Mouse (Mus musculus): ENCODE results near the gene Tert.

The Tert gene

DNA sequence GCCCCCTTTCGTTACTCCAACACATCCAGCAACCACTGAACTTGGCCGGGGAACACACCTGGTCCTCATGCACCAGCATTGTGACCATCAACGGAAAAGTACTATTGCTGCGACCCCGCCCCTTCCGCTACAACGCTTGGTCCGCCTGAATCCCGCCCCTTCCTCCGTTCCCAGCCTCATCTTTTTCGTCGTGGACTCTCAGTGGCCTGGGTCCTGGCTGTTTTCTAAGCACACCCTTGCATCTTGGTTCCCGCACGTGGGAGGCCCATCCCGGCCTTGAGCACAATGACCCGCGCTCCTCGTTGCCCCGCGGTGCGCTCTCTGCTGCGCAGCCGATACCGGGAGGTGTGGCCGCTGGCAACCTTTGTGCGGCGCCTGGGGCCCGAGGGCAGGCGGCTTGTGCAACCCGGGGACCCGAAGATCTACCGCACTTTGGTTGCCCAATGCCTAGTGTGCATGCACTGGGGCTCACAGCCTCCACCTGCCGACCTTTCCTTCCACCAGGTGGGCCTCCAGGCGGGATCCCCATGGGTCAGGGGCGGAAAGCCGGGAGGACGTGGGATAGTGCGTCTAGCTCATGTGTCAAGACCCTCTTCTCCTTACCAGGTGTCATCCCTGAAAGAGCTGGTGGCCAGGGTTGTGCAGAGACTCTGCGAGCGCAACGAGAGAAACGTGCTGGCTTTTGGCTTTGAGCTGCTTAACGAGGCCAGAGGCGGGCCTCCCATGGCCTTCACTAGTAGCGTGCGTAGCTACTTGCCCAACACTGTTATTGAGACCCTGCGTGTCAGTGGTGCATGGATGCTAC is at the start of gene Tert:
Gene Tert, plus strand, starts transcription at position 167 of the 805 bp plus-strand sequence.
- peak; percentile 17; the same call in 1 of the 2 replicates for ATAC-seq (ENCODE audit: insufficient number of reproducible peaks, low FRiP score, low TSS enrichment)

DNA sequence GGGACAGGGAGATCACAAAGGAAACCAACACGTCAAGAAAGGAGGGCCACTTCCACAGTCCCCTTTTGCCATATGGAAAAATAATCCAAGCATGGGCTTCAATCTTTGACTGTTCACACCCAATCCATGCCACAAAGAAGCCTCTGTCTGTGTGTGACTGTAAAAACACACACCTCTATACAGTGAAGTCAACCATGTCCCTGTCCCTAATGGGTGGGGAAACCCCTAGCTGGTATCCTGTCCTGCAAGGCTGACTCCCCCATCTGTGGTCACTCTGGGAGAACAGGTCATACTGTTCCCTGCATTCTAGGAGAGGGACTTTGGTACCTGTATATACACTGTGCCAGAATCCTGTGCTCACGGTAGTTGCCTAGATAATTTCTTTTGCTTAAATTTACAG is 49.4 kb upstream of the Tert start:
- ATAC-seq (ENCODE audit: insufficient number of reproducible peaks, low FRiP score, low TSS enrichment), result no peak

DNA sequence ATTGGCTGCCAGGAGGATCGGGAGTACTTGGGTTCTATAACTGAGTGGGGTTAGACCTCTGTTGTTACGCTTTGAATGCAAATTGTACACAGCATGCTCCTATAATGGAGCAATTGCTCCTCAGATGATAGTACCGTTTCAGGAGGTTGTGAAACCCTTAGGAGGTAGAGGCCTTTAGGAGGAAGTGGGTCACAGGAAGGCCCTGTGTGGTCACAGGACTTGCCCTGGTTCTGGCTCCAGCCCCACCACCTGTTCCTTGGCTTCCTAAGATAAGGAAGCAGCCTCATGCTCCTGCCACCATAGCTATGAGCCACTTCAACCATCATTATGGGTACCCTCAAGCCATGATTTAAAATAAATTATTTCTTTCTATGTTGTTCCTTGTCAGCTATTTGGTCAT is 35.2 kb upstream of the Tert start:
- ATAC-seq (ENCODE audit: insufficient number of reproducible peaks, low FRiP score, low TSS enrichment), result no peak

DNA sequence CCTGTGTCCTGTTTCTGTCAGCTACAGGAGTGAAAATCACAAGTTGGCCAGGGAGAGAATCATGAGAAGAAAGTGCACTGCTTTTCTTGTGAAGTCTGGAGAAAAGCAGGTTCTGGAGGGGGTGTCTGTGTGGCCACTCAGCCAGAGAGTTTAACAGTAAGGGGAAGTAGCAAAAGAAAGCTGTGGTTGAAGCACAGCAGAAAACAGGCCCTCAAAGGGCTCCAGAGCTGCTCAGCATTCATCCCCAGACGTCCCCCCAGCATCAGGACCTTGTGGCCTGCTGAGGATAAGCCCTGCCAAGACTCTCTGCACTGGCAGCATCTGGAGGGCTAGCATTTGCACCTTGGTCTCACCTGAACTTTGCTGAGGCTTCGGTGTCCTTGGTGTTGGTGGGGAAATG is 34.2 kb upstream of the Tert start:
- ATAC-seq (ENCODE audit: insufficient number of reproducible peaks, low FRiP score, low TSS enrichment), result no peak

DNA sequence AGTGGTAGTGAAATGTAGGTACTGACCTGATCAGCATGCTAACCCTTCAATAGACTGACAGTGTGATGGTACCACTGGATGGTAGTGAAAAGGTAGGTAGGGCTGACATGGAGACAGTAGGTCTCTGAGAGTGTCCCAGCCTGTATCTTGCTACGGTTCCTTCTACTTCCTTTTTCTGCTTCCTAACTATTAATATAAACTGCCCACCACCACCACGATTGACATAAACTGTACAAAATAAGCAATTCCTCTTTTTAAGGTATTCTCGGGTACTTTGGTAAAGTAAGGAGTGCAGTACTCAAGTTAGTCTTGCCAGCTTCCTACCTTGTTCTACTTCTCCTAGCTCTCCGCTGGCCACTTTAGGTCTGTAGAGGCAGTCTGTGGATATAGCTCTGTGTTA is 30.4 kb upstream of the Tert start:
- no peak for ATAC-seq (ENCODE audit: insufficient number of reproducible peaks, low FRiP score, low TSS enrichment)

DNA sequence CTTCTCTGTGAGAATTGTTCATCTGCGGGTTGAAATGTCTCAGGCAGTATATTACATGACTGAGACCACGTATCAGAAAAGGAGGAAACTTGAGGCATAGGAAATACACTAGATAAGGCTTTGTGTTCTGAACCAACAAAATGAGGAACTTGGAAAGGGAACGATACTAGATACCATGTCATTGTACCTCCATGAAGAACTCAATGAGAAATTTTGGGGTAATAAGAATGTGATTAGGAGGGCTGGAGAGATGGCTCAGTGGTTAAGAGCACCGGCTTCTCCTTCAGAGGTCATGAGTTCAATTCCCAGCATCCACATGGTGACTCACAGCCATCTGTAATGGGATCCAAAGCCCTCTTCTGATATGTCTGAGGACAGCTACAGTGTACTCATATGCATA is 26.5 kb upstream of the Tert start:
- no peak for ATAC-seq (ENCODE audit: insufficient number of reproducible peaks, low FRiP score, low TSS enrichment)

DNA sequence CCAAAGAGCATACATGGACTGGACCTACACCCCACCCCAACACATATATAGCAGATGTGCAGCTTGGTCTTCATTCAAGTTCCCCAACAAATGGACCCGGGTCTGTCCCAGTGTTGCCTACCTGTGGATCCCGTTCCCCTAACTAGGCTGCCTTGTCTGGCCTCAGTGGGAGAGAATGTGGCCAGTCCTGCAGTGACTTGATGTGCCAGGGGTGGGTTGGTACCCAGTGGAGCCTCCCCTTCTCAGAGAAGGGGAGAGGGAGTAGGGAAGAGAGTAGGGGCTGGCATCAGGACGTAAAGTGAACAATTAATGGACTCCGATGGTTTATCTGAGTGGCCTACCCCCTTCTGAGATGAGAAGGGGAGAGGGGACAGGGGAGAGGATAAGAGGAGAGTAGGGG is 23.7 kb upstream of the Tert start:
- ATAC-seq (ENCODE audit: insufficient number of reproducible peaks, low FRiP score, low TSS enrichment), result no peak

DNA sequence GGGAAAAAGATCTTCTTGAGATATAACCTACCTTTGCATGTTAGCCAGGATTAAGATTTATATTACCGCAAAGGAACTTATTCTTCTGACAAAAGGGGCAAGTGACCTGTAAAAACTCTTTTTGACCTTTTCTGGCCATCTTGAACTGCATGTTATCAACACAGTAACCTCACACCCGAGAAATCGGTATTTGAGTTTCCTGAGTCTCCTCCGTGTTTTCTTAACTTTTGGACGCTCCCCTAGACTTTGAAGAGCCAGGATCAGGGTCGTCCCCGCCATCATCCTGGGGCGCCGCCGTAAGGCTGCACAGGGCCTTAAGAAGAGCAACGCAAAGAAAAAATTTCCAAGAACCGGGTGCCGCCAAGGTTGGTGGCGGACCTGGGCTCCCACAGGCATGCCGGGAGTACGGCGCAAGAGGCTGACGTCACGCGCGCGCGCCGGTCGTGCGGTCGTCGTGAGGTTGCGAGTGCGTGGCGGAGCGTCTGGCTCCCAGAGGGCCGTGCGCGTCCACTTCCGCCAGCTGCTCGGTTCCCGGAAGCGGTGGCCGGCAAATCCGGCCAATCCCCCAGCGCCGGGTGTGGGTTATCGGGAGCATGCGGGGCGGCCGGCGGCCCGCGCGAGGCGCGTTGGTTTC is 23.1 kb upstream of the Tert start, which contains the start of gene Clptm1l:
Gene Clptm1l, plus strand, starts transcription at position 485 of the 634 bp plus-strand sequence.
- ATAC-seq (ENCODE audit: insufficient number of reproducible peaks, low FRiP score, low TSS enrichment), result peak; percentile 94

DNA sequence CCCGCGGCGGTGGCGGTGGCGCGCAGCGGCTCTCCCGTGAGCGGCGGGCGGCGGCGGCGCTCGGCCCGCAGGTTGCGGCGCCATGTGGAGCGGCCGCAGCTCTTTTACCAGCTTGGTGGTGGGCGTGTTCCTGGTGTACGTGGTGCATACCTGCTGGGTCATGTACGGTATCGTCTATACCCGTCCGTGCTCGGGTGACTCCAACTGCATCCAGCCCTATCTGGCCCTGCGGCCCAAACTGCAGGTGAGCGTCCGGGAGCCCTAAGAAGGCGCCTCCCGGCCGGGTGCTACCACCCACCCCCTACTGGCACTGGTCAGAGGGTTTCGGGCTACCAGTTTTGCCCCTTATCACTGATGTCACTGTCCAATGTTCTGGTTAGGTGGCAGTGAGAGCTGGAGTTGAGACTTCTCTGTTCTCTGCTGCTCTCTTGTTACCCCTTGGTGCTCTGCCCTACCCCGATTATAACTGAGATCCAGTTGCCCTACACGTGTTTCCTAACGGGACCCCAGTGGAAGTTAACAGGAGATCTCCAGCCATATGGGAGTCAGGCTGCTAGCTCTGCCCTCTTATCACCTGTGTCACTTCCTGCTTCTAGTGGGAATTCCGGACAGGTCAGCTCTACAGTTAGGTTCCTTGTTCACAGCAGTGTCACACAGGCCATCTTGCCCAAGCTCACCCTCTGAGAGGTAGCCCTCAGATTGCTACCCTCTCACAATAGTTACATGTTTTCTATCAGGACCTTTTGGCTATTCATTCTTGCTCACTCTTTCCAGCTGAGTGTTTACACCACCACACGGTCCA is 22.4 kb upstream of the Tert start:
- ATAC-seq (ENCODE audit: insufficient number of reproducible peaks, low FRiP score, low TSS enrichment), result peak; percentile 54

DNA sequence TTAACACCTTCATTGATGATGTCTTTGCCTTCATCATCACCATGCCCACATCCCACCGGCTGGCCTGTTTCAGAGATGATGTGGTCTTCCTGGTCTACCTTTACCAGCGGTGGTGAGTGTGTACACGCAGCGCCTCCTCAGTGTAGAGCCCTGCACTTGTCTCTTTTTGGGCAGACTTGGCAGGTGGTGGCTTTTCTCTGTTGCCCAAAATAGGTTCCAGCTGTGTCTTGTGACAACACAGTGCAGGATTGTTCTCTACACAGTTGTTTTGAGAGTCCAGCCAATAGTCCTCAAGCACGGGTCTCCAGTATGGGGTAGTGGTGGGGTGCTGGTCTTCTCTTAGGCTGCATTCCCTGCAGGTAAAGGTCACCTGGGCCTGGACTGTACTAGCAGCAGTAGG is 8.3 kb upstream of the Tert start:
- no peak for ATAC-seq (ENCODE audit: insufficient number of reproducible peaks, low FRiP score, low TSS enrichment)

DNA sequence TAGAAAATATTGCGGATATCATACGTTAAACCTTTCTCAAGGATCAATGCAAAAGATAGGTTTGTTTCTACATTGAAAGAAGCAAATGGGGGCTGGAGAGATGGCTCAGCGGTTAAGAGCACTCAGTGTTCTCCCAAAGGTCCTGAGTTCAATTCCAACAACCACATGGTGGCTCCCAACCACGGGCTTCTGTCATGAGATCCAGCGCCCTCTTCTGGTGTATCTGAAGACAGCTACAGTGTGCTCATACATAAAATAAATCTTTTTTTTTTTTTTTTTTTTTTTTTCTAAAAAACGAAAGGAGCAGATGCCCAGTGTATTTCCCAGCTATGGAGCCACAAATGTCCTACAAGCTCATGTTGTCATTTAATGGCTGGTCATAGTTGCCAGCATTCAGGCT is 6.1 kb upstream of the Tert start:
- ATAC-seq (ENCODE audit: insufficient number of reproducible peaks, low FRiP score, low TSS enrichment), result no peak

DNA sequence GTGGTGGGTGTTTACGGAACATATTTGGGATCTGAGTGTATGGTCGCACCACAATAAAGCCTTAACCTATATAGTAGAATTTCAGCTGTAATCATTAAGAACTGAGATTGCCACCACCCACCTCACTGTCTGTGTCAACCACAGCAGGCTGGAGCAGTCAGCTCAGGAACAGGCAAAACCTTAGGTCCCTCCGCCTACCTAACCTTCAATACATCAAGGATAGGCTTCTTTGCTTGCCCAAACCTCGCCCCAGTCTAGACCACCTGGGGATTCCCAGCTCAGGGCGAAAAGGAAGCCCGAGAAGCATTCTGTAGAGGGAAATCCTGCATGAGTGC is 334 bp upstream of the Tert start:
- ATAC-seq (ENCODE audit: insufficient number of reproducible peaks, low FRiP score, low TSS enrichment), result no peak

DNA sequence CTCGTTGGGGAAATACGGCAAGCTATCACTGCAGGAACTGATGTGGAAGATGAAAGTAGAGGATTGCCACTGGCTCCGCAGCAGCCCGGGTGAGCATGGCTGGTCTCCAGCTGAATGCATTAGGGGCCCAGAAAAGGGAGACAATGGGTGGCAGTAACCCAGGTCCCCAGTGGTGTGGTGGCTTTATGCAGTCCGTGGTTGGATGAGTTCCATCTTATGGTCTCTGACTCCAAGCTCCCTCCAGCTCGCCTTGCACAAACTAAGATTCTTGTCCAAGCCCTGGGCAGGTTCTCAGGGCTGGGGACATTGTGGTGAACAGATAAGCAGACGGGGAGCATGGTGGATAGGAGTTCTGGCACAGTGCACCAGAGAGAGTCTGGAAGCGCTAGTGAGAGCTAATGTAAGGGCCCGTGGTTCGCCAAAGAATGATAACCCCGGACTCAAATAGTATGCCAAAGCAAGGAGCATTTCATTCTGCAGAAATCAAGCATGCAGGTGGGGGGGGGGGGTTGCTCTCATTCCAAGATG is 1.9 kb downstream of the Tert start:
- no peak for ATAC-seq (ENCODE audit: insufficient number of reproducible peaks, low FRiP score, low TSS enrichment)

DNA sequence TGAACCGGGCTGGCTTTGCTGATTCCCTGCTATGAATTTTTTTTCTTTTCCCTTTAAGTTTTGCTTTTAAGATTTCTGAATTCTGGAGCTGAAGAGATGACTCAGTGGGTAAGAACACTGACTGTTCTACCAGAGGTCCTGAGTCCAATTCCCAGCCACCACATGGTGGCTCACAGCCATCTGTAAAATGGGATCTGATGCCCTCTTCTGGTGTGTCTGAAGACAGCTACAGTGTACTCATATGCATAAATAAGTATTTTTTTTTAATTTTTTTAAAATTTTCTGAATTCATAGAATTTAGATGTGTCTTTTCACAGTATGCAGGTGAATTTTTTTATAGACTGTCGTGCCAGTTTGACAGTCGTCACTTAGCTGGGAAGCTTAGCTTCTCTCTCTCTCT is 5.1 kb downstream of the Tert start:
- no peak for ATAC-seq (ENCODE audit: insufficient number of reproducible peaks, low FRiP score, low TSS enrichment)

DNA sequence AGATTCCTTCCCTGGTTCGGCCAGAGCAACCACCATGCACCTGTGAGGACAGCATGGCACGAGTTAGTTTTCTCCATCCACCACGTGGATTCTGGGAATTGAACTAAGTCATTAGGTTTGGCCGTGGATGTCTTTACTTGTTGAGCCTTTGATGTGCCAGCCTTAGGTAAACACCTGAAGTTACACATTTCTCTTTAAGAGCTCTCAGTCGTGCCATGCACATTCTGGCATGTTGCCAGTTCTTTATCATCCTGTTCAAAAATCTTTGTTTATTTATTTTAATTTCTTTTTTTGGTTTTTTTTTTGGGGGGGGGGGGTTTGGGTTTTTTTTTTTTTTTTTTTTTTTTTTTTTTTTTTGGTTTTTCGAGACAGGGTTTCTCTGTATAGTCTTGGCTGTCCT is 11.1 kb downstream of the Tert start:
- ATAC-seq (ENCODE audit: insufficient number of reproducible peaks, low FRiP score, low TSS enrichment), result no peak

DNA sequence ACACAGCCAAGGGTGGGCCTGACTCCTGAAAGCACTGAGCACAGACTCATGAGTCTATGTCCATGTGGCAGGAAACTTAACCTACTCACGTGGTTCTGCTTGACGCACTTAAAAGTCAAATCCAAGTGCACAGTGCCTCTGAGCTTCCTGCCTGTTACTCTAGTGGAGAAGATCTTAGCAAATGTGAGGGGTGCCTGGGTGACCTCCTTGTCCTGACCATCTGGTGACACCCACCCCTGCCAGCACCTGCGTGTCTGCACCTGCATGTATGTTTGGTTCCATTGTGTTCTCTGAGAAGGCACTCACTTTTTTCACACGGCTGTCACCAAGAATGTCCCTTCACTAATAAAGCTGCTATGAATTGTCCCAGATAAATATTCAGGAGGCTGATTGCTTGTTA is 14.6 kb downstream of the Tert start:
- no peak for ATAC-seq (ENCODE audit: insufficient number of reproducible peaks, low FRiP score, low TSS enrichment)

DNA sequence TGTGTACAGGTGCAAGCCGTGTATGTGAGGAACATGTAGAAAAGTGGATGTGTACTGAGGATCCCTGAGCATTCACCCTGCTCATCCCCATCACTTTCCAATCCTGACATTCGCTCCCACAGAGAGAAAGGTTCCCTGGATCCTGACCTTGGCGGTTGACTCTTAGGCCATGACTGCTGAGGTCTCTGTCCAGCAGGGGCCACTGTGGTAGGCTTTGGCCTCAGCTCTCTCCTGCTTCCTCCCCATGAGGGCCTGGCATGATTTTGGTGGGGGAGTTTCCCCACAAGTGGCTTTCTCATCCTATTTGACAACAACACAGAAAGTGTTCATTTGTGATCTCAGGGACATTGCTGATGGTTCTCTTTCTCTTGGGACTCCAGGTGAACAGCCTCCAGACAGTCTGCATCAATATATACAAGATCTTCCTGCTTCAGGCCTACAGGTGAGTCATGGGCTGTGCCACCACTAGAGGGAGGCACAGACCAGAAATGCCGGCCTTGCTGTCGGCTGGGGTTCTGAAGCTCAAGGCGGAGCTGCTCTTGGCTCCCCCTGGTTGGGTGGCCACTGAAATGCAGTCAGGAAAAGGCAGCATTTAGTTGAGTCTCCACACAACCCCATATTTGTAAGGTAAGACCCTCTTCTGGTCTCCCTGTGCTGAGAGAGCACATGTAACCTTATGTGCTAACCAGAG is 19.8 kb downstream of the Tert start:
- no peak for ATAC-seq (ENCODE audit: insufficient number of reproducible peaks, low FRiP score, low TSS enrichment)

DNA sequence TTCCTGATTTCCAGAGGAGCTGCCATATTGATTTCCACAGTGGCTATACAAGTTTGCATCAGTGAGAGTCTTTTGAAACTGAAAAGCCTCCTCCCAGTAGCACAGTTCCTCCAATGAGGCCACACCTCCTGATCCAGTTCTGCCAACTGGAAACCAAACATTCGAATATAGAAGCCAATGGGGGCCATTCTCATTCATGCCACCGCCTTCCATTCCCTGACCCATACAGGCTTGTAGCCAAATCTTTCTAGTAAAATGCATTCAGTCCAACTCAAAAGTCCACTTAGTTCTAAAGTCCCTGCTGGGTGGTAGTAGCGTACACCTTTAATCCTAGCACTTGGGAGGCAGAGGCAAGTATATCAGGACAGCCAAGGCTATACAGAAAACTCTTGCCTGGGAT is 26.6 kb downstream of the Tert start:
- ATAC-seq (ENCODE audit: insufficient number of reproducible peaks, low FRiP score, low TSS enrichment), result no peak

DNA sequence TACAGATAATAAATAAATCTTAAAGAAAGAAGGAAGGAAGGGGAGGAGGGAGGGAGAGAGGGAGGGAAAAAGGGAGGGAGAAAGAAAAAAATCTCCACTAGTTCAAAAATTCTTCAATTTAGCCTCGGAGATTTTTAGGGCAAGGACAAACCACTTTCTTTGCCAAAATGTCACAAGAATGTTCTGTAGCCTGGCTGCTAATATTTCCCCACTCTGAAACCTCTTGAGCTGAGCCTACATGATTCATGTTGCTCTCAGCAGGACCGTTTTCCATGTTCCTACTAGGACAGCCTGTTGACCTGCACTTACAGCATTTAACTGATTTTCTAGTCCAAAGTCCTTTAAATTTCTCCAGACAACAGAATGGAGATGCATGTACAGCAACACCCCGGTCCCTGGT is 28.3 kb downstream of the Tert start:
- no peak for ATAC-seq (ENCODE audit: insufficient number of reproducible peaks, low FRiP score, low TSS enrichment)

DNA sequence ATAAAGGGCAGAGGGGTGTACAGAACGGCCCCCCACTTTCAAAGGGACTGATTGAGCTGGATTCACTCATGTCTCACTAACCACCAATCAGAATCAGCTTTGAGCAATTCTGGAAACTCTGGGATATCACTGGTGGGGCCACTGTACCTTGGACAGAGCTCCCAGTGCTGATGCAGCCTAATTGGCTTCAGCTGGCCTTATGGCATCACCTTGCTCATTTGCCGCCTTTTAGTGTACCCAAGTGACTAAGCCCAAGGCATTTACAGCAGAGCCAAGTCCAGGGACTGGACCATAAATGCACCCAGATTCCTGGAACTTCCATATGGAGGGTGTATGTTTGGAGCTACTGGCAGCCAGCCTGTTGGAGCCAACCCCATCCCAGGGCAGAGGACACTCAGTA is 32.2 kb downstream of the Tert start:
- ATAC-seq (ENCODE audit: insufficient number of reproducible peaks, low FRiP score, low TSS enrichment), result no peak
